Mouse (Mus musculus): ENCODE results near the gene Slc46a3. TPM values are rescaled to one million over a fixed set of nuclear protein-coding genes. Genes with fewer than 3 reads are reported as not detected.
"Not testable (repeated sequence)": the region's sequence is repeated elsewhere in the genome, so short reads cannot be mapped to it uniquely, and the experiment has no call there.

Gene Slc46a3
- total RNA-seq (2021), result 21.1 and 28.5 TPM in 2 replicates
- long read RNA-seq, transcript Slc46a3-201 (6 exons, 2,434 nt), result major isoform, 29 of 47 reads
- long read RNA-seq, partial matches to known transcripts, result 6 of 47 reads
- long read RNA-seq, other reads (novel, unspliced or antisense), result 9 of 47 reads

- DNase-seq, result peak; percentile 93
These were observed at the start of gene Slc46a3 for GRCm38 (mm10) chr5:147894455-147895076. Slc46a3 (minus strand) TSS chr5:147894815.

GRCm38 (mm10) chr5:147939226-147939625, 44.6 kb upstream of the Slc46a3 start:
- DNase-seq, result no peak

- no peak for DNase-seq
These were observed 40.5 kb upstream of the Slc46a3 start for GRCm38 (mm10) chr5:147935096-147935495.

GRCm38 (mm10) chr5:147928668-147929497, 34.3 kb upstream of the Slc46a3 start:
- DNase-seq, result no peak

GRCm38 (mm10) chr5:147925935-147926604, 31.5 kb upstream of the Slc46a3 start:
- DNase-seq, result peak; percentile 18

- DNase-seq, result no peak
These were observed 30.0 kb upstream of the Slc46a3 start for GRCm38 (mm10) chr5:147924621-147925020.

GRCm38 (mm10) chr5:147918044-147918846, 23.6 kb upstream of the Slc46a3 start:
- peak; percentile 43 for DNase-seq

GRCm38 (mm10) chr5:147916171-147916570, 21.6 kb upstream of the Slc46a3 start:
- peak; percentile 63 for DNase-seq

- DNase-seq, result no peak
These were observed 20.5 kb upstream of the Slc46a3 start for GRCm38 (mm10) chr5:147915038-147915566.

GRCm38 (mm10) chr5:147913241-147913842, 18.7 kb upstream of the Slc46a3 start:
- DNase-seq, result no peak

GRCm38 (mm10) chr5:147911744-147912143, 17.1 kb upstream of the Slc46a3 start:
- DNase-seq, result peak; percentile 30

GRCm38 (mm10) chr5:147910807-147911509, 16.3 kb upstream of the Slc46a3 start:
- DNase-seq, result no peak

- DNase-seq, result peak; percentile 51
These were observed 13.2 kb upstream of the Slc46a3 start for GRCm38 (mm10) chr5:147907851-147908250.

GRCm38 (mm10) chr5:147907144-147907543, 12.5 kb upstream of the Slc46a3 start:
- DNase-seq, result no peak

- no peak for DNase-seq
These were observed 8.6 kb upstream of the Slc46a3 start for GRCm38 (mm10) chr5:147903166-147903565.

GRCm38 (mm10) chr5:147902008-147902757, 7.6 kb upstream of the Slc46a3 start:
- no peak for DNase-seq

GRCm38 (mm10) chr5:147898968-147899549, 4.4 kb upstream of the Slc46a3 start:
- no peak for DNase-seq

- no peak for DNase-seq
These were observed 3.6 kb upstream of the Slc46a3 start for GRCm38 (mm10) chr5:147898254-147898653.

GRCm38 (mm10) chr5:147896501-147896900, 1.9 kb upstream of the Slc46a3 start:
- not testable (repeated sequence) for DNase-seq
